Mouse (Mus musculus) cerebellum, adult 2 months (tissue): Measurements from ENCODE around the gene Gpatch2. TPM values are rescaled to one million over a fixed set of nuclear protein-coding genes. Genes with fewer than 3 reads are reported as not detected.
A peak's percentile ranks its signal among the peaks of the same experiment; 100 is the strongest.

ENCODE experiments used
- DNase-seq, 2 experiments: peaks; one replicate each; pipeline ENCODE4 v3.0.0; 2021
- H3K27ac ChIP-seq: fragments of 200-500 bp; 2 replicates; pipeline ENCODE4 v1.5.1; 2012; ENCODE audit warnings: low read length, control low read depth, inconsistent platforms; ENCODE audit not compliant: insufficient read depth
- H3K27me3 ChIP-seq: fragments of 200-500 bp; 2 replicates; pipeline ENCODE4 v1.6.1; 2012; ENCODE audit warnings: inconsistent platforms, mild to moderate bottlenecking, low read length, moderate library complexity; ENCODE audit not compliant: control insufficient read depth, insufficient read depth
- H3K4me1 ChIP-seq: fragments of 200-500 bp; 2 replicates; pipeline ENCODE4 v1.6.1; 2011; ENCODE audit warnings: low read length; ENCODE audit not compliant: control insufficient read depth, insufficient read depth
- H3K4me3 ChIP-seq: fragments of 200-500 bp; replicated peaks from 2 replicates; pipeline ENCODE3; 2011; ENCODE audit warnings: mild to moderate bottlenecking, low read depth, low read length, control low read depth; ENCODE audit not compliant: insufficient read depth
- CTCF ChIP-seq: fragments of 200-500 bp; IDR thresholded peaks from 2 replicates; pipeline ENCODE4 v1.5.1; 2011; ENCODE audit warnings: low read depth, mild to moderate bottlenecking, control low read depth, low read length, moderate library complexity, borderline replicate concordance; ENCODE audit not compliant: insufficient read depth
- POLR2A ChIP-seq: fragments of 200-500 bp; IDR thresholded peaks from 2 replicates; pipeline ENCODE4 v1.6.1; 2011; ENCODE audit warnings: low read length, control low read depth, borderline replicate concordance; ENCODE audit not compliant: insufficient read depth
- WGBS: fragments of 180-500 bp; shearing (Covaris S2); methylation state at CpG from one replicate; pipeline ENCODE4 v1.1.7; 2018; 5-methylcytosine and 5-hydroxymethylcytosine counted together
- polyA plus RNA-seq: library from polyadenylated mRNA; depleted of rRNA; stranded (reverse); fragments of >200 nt; gene quantifications from 2 replicates; pipeline ENCODE4 v1.2.3, GENCODE M21; 2012

Gpatch2 gene
- polyA plus RNA-seq, 1 experiment = 15.4 TPM

DNA sequence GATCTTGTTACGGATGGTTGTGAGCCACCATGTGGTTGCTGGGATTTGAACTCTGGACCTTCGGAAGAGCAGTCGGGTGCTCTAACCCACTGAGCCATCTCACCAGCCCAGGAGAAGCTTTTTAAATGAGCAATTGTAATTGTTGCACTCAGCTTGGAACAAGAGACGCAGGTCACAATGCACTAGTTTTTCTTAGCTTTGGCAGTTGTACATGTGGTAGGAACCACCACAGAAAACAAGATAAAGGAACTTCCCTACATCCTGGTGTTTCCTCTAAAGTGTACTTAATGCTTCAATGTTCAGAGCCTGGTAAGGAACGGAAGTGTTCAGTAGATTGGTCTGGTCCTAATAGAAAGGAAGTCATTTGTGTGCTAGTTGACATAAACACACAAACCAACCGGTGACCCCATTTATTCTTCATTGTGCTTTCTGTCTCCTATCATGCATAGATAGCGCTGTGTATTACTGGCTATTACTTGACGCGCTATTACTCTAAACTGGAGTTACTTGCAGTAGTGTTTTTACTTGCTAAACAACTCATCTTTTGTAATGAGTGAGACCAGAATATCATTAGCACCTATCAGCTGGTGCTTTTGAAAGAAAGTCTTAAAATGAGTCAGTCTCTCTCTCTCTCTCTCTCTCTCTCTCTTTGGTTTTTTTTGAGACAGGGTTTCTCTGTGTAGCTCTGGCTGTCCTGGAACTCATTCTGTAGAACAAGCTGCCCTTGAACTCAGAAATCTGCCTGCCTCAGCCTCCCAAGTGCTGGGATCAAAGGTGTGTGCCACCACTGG lies 1.5 kb downstream of the Gpatch2 start:
- TF ChIP-seq CTCF = no peak
- no peak for TF ChIP-seq POLR2A
- WGBS = 91% methylated on average over 9 of the region's 9 CpGs
- Histone ChIP-seq H3K27me3 (no peaks in the 10 kb centered on the region), H3K4me3 (no peak overlapping the region), H3K27ac (no peak overlapping the region), H3K4me1 (no peaks in the 10 kb centered on the region)
- no peak for DNase-seq

DNA sequence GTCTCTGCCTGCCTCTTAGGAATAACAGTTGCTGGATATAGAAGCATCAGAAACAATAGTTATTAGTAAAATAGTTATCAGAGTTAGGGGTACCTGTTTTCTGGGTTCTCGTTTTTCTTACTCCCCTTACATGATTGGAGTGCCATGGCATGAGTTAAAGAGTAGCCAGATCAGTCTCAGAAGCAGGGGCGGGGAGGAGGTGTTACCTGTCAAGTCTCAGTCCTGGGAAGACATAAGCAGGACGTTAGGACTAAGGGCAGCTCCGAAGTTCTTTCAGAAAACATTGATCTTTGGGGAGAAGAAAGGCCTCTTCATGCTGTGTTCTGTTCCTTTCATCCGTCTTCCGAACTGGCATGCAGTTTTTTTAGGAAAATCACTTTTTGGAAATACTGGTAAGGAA lies 5.4 kb downstream of the Gpatch2 start:
- H3K27ac ChIP-seq = no peak overlapping the region
- 82% methylated on average over 6 of the region's 6 CpGs for WGBS
- no peaks in the 10 kb centered on the region for H3K27me3 ChIP-seq
- TF ChIP-seq POLR2A (no peak), CTCF (no peak)
- no peak overlapping the region for H3K4me3 ChIP-seq
- no peak for DNase-seq
- no peaks in the 10 kb centered on the region for H3K4me1 ChIP-seq

DNA sequence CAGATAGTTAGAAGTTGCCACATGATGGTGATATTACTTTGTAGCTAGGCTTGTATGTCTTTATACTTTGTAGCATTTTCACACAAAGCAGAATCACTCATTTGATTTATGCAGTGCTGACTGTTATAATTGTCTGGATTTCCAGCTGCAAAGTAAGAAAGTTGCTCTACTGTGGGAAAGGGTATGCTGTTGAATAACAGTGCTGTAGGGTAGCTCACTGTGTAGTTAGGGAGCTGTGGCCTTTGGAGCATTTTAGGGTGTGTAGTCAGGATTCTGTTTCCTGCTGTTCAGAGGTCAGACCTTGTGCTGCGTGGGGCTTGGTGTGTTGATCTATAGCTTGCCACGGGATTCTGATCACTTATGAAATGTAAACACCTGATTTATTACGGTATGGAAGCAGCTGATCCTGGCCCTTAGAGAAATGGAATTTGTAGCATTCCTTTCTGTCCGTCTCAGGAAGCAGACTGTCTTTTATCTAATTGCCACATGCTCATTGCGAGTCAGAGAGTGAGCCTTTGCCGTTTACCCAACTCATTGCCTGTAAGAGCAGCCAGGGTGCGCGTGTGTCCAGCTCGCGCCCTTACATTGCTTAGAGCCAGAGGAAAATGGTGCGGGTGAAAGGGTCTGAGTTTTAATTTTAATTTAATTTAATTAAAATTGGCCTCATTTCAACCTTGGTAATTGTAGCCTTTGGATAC lies 11.2 kb downstream of the Gpatch2 start:
- no peak for DNase-seq
- TF ChIP-seq CTCF (no peak), POLR2A (no peak)
- Histone ChIP-seq H3K27ac (no peak overlapping the region), H3K4me1 (no peaks in the 10 kb centered on the region; the same call in 1 of the 2 replicates), H3K4me3 (no peak overlapping the region), H3K27me3 (no peaks in the 10 kb centered on the region)
- 77% methylated on average over 11 of the region's 11 CpGs for WGBS

DNA sequence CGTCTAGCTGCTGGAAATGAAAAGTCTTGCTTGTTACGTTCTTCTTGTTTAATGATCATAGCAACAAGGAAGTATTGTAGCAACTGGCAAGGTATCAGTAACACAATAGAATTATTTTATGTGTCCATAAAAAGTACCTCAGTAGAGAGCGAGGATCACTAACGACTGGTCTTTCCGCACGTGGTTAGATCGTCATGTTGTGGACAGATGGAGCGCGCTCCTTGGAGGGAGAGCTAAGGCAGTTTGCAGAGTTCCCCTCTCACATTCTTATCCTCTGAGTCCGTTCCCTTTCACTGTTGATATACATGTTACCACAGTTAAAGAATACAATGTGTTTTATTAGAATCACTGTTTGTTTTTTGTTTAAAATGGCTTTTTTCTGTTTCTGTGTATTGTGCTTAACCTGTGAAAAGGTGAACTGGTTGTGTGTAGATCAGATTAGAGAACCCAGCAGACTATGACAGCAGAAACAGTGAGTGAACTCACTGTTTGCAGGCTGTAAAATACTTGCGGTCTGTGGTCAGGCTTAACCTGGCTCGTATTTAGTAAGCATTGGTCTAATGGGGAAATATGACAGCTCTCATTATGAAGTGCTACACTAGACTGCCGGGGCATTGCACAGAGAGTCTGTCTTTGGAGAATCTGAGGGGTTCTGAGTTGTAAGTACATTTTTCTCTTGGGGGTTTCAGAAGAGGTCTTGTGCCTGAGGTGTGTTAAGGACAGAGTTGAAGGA lies 13.3 kb downstream of the Gpatch2 start:
- Histone ChIP-seq H3K4me1 (peaks cover 6% of the 10 kb centered on the region), H3K4me3 (no peak overlapping the region), H3K27me3 (no peaks in the 10 kb centered on the region), H3K27ac (no peak overlapping the region)
- WGBS = 88% methylated on average over 13 of the region's 13 CpGs
- no peak for DNase-seq
- TF ChIP-seq POLR2A (no peak), CTCF (no peak)

DNA sequence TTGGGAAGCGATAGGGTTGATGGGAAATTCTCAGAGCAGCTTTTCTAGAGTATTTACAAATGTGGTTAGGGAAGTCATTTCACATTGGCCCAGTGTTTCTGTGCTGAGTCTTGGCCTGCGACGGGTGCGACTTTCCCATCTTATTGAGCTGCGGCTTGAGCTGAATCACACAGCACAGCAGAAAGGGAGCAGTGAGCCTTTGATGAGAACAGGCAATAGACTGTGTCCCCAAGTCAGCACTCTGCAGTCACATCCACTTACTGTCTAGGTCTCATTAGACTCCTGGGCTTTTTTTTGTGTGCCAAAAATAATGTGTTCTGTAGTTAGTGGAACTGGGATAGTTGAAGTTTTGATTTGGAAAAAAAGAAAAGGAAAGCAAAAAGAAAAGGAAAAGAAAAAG lies 14.9 kb downstream of the Gpatch2 start:
- WGBS = 87% methylated on average over 5 of the region's 5 CpGs
- H3K27me3 ChIP-seq = no peaks in the 10 kb centered on the region
- DNase-seq = no peak
- H3K4me1 ChIP-seq = peaks cover 6% of the 10 kb centered on the region
- H3K4me3 ChIP-seq = no peak overlapping the region
- TF ChIP-seq POLR2A = no peak
- H3K27ac ChIP-seq = no peak overlapping the region

DNA sequence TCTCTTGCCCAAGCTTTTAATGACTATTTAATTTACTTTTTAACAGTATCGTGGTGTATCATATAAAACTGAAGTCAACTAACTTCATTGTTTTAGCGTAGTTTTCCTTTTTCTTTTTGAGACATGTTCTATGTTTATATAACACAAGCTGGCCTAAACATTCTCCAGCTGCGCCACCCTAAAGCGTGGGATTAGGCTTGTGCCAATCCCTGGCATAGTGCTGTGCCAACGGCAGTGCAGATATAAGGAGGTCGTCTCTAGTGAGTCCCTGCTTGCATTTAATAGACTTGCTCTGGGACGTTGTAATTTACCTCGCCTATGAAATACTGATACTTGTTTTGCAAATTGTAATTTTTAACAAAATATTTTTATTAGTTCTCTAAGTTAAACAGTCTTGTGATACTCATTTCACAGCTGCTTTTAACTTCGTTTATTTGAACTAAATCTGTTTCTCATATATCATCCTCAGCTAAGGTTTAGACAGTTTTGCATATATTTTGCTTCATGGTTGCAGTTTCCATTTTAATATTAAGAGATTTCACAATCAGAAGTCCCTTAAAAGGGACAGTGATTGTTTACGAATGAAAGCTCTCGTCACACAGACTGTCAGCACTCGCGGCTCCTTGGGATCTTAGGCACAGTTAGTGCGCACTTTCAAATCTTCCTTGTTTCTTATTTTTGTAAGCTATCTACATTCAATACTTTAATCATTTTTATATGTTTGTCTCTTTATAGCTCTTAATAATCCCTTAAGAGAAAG lies 17.1 kb downstream of the Gpatch2 start:
- Histone ChIP-seq H3K4me1 (peaks cover 6% of the 10 kb centered on the region), H3K27ac (no peak overlapping the region), H3K4me3 (no peak overlapping the region), H3K27me3 (no peaks in the 10 kb centered on the region)
- DNase-seq = no peak
- 72% methylated on average over 14 of the region's 14 CpGs for WGBS
- TF ChIP-seq CTCF (no peak), POLR2A (no peak)

DNA sequence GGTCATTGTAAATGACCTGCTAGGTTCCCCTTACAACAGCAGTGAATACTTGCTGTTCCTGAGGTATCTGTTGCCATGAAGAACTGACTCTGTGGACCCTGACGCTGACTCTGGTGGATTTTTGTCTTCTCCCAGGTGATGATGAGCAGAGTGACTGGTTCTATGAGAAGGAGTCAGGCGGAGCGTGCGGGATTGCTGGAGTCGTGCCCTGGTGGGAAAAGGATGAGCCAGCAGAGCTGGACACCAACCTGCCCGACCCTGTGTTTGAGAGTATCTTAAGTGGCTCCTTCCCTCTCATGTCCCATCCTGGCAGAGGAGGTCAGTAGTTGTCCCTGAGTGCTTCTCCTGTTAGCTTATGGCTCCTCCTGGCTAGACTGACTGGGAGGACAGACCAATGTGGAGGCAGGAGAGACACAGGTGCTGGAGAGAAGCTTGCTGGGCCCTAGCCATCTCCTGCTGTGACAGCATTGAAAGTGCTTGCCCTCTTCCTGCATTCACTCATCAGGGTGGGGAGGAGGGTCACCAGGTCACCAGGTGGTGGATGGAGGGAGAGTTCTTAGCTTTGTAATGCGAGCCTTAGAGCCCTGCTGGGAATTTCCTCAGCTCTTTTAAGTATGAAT lies 17.8 kb downstream of the Gpatch2 start:
- no peaks in the 10 kb centered on the region for H3K27me3 ChIP-seq

DNA sequence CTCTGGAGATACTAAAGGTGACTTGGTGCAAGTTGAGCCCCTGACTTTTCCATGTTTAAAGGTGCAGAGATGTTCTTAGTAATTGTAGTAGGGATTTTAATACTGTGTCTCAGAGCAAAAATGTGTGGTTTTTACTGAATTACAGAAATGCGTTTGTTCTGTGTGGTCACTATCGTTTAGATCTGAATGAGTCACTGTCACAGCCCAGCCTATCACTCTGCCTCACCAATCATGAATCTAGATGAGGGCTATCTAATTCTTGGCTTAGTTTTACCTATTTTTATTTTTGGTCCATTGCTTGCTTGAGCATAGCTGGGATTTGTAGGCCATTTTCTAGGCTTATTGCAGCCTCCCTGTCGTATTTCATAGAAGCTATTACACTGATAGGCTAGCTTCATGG lies 19.9 kb downstream of the Gpatch2 start:
- H3K4me1 ChIP-seq = peaks cover 6% of the 10 kb centered on the region
- no peak for DNase-seq
- TF ChIP-seq CTCF (no peak), POLR2A (no peak)
- no peak overlapping the region for H3K27ac ChIP-seq
- no peaks in the 10 kb centered on the region for H3K27me3 ChIP-seq
- no peak overlapping the region for H3K4me3 ChIP-seq
- WGBS = 98% methylated on average over 3 of the region's 3 CpGs

More for the DNA sequence above, 17.8 kb downstream of the Gpatch2 start:
- Histone ChIP-seq H3K4me3 (no peak overlapping the region), H3K27ac (no peak overlapping the region), H3K4me1 (peaks cover 6% of the 10 kb centered on the region)
- DNase-seq = peak; percentile 51 to 65
- 30% methylated on average over 7 of the region's 7 CpGs for WGBS
- TF ChIP-seq POLR2A (no peak), CTCF (no peak)
